Mouse (Mus musculus): ENCODE results near the gene Prkd2.

GRCm38 (mm10) chr7:16837916-16838803 is 4.5 kb upstream of the Prkd2 start:
- TF ChIP-seq POLR2AphosphoS5 (IDR thresholded peaks at IDR 0.05; ENCODE audit: insufficient replicate concordance, low read depth, low read length) (no peak), GATA1 (IDR thresholded peaks at IDR 0.05; ENCODE audit: borderline replicate concordance, low read length) (no peak), CTCF (IDR thresholded peaks at IDR 0.05; ENCODE audit: low read depth, low read length) (no peak)

All from G1E (cell line).